Mouse (Mus musculus) embryonic fibroblast, embryonic 13.5 days (primary cell): ENCODE measurements at regions not wholly inside any gene's neighbourhood (a gene's known extent, or its start where the extent isn't known, plus 50 kb on each side); places are given as distances from the start of the nearest gene placed in this dataset.

Experiments
- H3K27ac ChIP-seq: 2 replicates; pipeline ENCODE4 v1.5.1; 2012; ENCODE audit warnings: low read length, control low read depth, inconsistent platforms; ENCODE audit not compliant: insufficient read depth
- H3K4me1 ChIP-seq: 2 replicates; pipeline ENCODE4 v1.6.1; 2011; ENCODE audit warnings: low read length; ENCODE audit not compliant: control insufficient read depth, insufficient read depth
- H3K4me3 ChIP-seq: 2 replicates; pipeline ENCODE4 v1.5.1; 2011; ENCODE audit warnings: mild to moderate bottlenecking, control low read depth, low read length; ENCODE audit not compliant: insufficient read depth
- CTCF ChIP-seq: IDR thresholded peaks from 2 replicates; pipeline ENCODE4 v1.5.1; 2011; ENCODE audit warnings: mild to moderate bottlenecking, control low read depth, low read length, moderate library complexity, borderline replicate concordance; ENCODE audit not compliant: insufficient read depth
- POLR2A ChIP-seq: IDR thresholded peaks from 2 replicates; pipeline ENCODE4 v1.6.1; 2011; ENCODE audit warnings: low read depth, mild to moderate bottlenecking, control low read depth, low read length, moderate library complexity

DNA sequence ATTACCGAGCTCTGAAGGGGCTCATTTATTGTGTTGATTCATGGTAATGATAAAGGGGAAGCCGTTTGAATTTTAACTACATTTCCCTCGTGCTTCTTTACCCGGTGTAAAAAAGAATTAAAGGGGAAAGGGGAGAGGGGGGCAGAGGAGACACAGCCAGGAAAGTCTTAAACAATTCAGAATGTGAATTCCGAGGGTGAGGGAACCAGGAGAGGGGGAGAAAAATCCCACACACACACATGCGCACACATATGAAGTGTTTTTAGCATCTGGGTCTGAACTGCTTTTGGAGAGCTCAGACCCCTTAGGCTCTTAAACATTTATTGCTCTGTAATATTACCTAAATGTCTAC, 265.6 kb downstream of the Gm45692 start:
- no peak overlapping the region for H3K27ac ChIP-seq
- TF ChIP-seq POLR2A (no peak), CTCF (no peak)
- no peak overlapping the region for H3K4me3 ChIP-seq
- no peaks in the 10 kb centered on the region for H3K4me1 ChIP-seq

DNA sequence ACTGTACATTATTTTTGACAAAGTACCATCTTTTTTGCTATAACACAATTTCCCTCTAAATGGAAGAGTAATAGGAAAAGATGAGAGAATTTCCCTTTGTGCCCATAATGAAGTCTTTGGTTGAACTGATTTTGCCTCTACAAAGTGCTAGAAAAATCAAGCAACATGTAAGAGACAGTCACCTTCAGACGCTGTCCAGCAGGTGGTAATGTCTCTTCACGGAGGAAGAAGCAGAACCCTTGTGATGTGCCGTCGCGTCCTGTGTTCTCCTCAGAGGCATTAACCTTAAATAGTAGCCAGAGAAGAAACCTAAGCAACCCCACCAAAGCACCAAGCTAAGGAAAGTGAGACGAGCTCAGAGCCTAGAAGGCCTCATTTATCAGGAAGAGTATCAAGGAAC, 275.7 kb downstream of the Gm45692 start:
- H3K4me3 ChIP-seq = no peak overlapping the region
- H3K4me1 ChIP-seq = no peaks in the 10 kb centered on the region
- TF ChIP-seq CTCF (no peak), POLR2A (no peak)
- no peak overlapping the region for H3K27ac ChIP-seq

DNA sequence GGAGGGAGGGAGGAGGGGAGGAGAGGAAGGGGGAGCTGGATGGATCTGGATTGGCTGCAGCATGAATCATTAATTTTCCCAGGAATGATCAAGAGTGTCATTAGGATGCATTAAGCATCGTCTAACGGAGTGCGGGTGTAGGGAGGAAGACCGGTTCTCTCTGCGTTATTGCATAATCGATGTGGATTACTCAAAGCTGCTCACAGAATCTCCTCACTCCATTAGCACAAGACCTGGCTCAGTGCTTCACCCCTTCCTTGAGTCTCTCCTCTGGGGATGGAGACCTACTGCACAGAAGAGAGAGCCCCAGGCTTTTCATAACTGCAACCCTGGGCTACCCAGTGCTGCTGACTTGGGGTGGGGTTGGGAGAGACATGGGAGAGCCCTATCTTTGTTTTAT, 300.7 kb downstream of the Gm45692 start:
- Histone ChIP-seq H3K27ac (no peak overlapping the region), H3K4me3 (no peak overlapping the region), H3K4me1 (no peaks in the 10 kb centered on the region)
- TF ChIP-seq POLR2A = no peak
- TF ChIP-seq CTCF = no peak

DNA sequence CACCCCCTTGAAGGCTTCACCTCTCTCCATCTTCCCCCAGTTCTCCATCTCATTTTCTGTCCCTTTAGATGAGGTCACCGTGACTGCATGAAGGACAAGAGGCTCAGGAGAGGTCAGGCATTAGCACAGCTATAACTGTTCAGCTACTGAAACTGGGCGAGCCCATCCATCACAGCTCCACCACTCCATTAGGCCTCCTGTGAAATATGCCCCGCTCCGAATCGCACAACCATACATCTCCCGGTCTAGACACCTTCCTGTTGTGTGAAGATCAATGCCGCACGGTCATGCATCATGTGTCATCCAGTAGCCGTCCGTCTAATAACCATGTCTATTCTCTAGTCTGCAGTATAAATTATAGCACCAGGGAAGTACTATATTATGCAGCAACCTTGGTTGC, 301.2 kb downstream of the Gm45692 start:
- Histone ChIP-seq H3K4me3 (no peak overlapping the region), H3K4me1 (no peaks in the 10 kb centered on the region), H3K27ac (no peak overlapping the region)
- TF ChIP-seq CTCF (no peak), POLR2A (no peak)

DNA sequence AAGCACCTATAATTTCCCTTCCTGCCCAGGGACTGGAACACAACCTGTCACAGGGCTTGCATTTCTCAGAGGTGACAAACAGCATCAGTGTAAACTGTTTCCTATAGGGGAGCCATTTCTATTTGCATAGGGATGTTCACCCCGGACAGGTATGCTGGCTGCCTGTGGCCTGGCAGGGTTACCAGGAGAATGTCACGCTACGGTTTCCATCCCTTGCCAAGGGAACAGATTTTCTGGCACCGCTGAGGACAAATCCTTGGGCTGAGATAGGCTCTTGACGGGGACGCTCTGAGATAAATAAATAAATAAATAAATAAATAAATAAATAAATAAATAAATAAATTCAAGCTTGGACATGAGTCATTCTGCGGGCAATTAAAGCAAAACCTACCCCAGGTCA, 308.0 kb downstream of the Gm45692 start:
- H3K27ac ChIP-seq = no peak overlapping the region
- no peak overlapping the region for H3K4me3 ChIP-seq
- H3K4me1 ChIP-seq = no peaks in the 10 kb centered on the region
- TF ChIP-seq POLR2A (no peak), CTCF (no peak)

DNA sequence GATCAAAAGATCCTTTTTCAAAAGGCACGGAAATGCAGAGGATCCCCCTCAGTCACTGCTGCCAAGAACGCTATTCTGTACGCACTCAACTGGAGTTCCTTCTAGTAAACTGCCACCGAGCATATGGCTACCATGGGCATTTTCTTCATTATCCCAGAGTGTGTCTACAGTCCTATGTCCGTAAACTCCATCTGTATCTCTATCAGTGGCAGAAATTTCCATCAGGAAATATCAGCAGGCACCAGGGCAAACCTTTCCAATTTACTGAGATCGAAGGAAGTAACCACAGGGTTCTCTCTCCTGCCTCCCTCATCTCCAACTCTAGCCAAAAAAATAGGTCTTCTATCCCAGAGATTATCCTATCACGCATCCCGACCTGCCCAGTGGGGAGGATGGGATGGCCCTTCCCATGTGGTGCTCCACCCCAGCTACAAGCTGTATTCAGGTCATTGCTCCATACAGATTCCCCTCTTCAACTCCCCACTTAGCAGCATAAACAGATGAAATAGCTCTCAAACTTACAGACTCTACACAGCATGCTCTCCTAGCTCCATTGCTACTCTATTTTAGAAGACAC, 310.5 kb downstream of the Gm45692 start:
- Histone ChIP-seq H3K4me1 (no peaks in the 10 kb centered on the region), H3K4me3 (no peak overlapping the region), H3K27ac (no peak overlapping the region)
- no peak for TF ChIP-seq POLR2A
- no peak for TF ChIP-seq CTCF

DNA sequence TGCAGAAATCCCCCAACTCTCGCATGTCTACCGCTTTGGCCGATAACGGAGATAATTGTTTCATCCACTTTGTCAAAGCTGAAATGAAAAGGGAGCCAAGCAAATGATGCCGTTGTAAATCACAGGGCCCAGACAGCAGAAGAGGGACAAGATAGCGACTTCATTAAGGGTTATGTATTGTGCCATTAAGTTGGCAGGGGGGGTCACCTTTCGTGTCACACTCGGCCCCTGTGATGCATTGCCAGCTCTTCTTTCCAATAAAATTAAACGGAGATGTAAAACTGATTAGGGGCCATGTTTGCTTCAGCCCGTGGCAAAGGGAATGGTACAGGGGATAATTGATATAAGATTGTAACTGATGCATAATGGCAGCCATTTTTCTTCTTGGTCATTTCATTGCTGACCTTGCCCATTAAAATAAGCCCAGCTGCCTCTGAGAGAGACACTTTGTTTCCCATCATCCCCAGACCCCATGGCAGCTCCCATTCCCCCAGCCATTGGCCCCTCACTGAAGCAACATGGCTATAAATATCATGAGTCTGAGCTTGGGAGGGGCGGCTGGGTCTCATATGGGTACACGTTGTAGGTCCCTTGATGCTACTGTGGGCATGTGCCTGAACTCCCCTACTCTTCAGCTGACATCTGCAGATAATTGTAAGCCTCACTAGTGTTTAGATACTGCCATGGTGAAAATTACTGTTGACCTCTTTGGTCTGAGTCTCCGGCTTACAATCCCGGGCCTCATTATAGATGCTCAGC, 313.0 kb downstream of the Gm45692 start:
- H3K4me3 ChIP-seq = no peak overlapping the region
- TF ChIP-seq POLR2A (no peak), CTCF (no peak)
- no peaks in the 10 kb centered on the region for H3K4me1 ChIP-seq

DNA sequence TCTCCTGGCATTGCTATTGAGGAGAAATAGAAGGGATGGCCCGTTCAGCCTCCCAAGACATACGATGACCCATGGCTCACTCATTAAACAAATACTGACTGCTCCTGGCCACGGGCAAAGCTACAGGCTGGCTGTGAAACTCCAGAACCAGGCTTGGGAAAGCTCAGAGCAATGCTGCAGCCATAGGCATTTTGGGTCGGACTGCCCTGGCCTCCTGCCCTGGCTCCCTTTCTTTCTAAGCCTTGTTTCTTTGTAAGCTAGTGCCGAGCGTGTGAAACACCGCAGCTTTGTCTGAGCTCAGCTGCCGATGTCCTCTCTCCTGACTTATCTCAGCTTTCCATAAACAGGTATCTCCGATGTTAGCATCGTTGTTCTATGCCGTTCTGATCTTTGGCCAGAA, 316.9 kb downstream of the Gm45692 start:
- no peaks in the 10 kb centered on the region for H3K4me1 ChIP-seq
- TF ChIP-seq CTCF (no peak), POLR2A (no peak)
- no peak overlapping the region for H3K4me3 ChIP-seq

More for the DNA sequence above, 313.0 kb downstream of the Gm45692 start:
- no peak overlapping the region for H3K27ac ChIP-seq

DNA sequence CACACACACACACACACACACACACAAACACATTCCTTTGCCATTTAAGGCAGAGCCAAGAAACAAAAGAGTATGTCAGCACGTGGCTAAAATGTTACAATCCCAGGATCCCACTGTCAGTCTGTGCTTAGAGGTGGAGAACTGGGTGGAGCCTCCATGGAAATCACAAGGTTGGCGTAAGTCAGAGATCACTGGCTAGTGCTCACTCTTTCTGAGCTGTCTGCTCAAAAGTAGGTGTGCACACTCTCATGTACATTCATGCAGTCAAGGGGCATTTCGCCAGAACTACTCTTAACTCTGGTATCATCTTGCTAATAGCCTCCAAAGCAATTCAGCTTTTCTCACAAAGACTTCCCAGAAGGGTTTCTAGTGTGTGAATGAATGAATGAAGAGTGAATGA, 318.2 kb downstream of the Gm45692 start:
- Histone ChIP-seq H3K4me3 (no peak overlapping the region), H3K27ac (no peak overlapping the region), H3K4me1 (no peaks in the 10 kb centered on the region)
- TF ChIP-seq POLR2A (no peak), CTCF (no peak)

More for the DNA sequence above, 316.9 kb downstream of the Gm45692 start:
- no peak overlapping the region for H3K27ac ChIP-seq

DNA sequence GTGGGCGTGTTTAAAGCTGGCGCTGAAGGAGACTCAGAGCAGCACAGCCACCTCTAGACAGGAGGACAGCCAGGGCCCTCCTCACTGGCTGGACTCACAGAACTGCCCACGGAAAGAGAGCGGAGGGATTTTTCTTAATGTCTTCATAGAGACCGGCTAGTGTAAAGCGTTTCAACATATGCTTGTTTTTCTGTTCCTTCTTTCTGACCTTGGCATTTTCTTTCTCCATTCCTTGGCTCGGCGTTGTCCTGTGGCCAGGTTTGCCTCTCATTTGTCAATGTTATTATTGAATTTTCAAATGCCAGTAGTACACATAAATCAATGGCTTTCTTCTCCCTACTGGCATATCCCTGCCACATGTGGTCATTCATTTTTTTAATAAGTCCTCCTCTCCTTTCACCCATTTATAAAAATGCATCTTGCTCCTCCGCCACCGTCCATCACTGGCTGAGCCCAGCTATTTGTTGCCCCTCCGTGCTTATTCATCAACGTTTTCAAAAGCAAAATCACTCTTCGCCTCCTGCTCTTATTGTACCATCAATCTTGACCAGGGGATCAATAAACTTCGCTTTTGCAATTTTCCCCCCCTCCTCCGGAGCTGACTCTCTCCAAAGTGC, 319.0 kb downstream of the Gm45692 start:
- H3K4me1 ChIP-seq = no peaks in the 10 kb centered on the region
- TF ChIP-seq POLR2A = no peak
- no peak for TF ChIP-seq CTCF
- H3K27ac ChIP-seq = no peak overlapping the region
- H3K4me3 ChIP-seq = no peak overlapping the region
